Mouse (Mus musculus) CD4-positive, CD25-positive, alpha-beta regulatory T cell, adult 4 months (primary cell): ENCODE data around the gene Osgep. TPM values are rescaled to one million over a fixed set of nuclear protein-coding genes. Genes with fewer than 3 reads are reported as not detected.
A peak's percentile ranks its signal among the peaks of the same experiment; 100 is the strongest.
"Not testable (repeated sequence)": the region's sequence is repeated elsewhere in the genome, so short reads cannot be mapped to it uniquely, and the experiment has no call there.

Experiments
- ATAC-seq: one replicate; pipeline ENCODE4 v1.8.0; 2017
- polyA plus RNA-seq, 2 experiments: library from polyadenylated mRNA; unstranded; fragments of 100-300 nt; shearing (Covaris generic); gene quantifications; one replicate each; pipeline ENCODE4 v1.2.1; 2017

Osgep gene
- polyA plus RNA-seq, 2 experiments from 2014 or later = 85.3 to 100 TPM

DNA sequence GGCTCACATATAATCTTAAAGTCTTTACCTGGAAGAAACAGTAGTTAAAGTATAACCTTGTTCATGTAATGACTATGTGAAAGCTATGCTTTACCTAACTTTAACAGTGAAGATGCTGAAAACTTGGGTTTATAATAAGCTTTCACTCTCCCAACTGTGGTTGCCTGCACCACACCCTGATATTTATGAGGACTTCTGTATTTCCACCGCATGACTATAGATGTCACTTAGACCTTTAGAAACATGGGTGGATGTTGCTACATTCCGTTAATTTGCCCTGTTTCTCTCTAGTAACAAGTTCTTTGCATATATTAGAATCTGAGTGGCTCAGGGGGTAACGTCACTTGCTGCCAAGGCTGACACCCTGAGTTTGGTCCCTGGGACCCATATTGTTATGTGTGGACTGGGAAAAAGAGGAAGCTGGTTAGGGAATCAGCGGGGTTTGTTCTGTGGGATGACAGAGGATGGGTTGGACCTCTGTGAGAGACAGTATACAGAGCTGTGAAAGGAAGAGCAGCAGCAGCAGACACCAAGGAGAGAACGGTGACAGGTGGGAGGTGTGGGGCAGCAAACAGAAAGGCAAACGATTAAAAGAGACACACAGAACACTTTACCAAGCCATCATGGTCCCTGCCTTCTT, 49.0 kb downstream of the Osgep start:
- no peak for ATAC-seq

- ATAC-seq = no peak
These were observed 49.5 kb downstream of the Osgep start for GRCm38 (mm10) chr14:50875175-50875574.

DNA sequence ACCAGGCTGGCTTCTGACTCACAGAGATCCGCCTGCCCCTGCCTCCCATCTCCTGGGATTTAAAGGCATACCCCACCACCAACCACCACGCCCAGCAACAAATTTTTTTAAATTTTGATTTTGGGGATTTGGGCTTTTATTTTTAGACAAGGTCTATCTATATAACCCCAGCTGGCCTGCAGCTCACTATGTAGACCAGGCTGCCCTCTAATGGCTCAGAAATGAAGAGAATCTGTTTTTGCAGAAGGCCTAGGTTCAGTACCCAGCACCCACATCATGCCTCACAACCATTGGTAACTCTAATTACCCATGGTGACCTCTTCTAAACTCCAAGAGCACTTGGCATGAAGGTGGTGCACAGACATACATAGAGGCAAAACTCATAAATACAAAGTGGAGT, 53.4 kb downstream of the Osgep start:
- ATAC-seq = no peak

DNA sequence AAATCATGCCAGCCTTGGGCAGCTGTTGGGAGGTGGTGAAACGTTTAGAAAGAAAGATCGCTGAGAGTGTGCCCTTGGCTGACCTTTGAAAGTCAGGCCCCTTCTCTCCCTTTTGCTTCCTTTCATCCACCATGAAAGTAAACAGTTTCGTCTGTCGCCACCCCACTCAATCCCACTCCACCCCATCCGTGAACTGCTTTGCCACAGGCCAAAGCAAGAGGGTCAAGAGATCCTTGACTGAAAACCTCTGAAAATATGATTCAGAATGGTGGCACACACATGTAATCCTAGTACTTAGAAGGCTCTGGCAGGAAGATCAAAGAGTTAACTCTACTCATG, 53.9 kb downstream of the Osgep start:
- peak; percentile 5 for ATAC-seq

- ATAC-seq = peak; percentile 85
These were observed 54.5 kb downstream of the Osgep start, which contains the start of gene Tep1 for GRCm38 (mm10) chr14:50869889-50870804. Tep1 (minus strand) TSS chr14:50870560.

GRCm38 (mm10) chr14:50868656-50869055, 56.0 kb downstream of the Osgep start:
- ATAC-seq = no peak

DNA sequence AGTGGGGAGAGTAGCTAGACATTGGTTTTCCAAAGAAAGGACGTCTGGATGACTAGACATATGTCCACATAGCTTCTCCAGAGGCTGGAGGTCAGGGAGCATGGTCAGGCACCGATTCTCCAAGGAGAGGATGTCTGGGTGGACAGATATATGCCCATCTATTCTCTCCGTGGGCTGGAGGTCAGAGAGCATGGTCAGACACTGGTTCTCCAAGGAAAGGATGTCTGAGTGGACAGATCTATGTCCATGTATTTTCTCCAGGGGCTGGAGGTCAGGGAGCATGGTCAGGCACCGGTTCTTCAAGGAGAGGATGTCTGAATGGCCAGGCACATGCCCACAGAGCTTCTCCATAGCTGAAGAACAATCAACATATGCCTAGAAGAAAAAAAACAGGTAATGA, 56.5 kb downstream of the Osgep start:
- no peak for ATAC-seq

DNA sequence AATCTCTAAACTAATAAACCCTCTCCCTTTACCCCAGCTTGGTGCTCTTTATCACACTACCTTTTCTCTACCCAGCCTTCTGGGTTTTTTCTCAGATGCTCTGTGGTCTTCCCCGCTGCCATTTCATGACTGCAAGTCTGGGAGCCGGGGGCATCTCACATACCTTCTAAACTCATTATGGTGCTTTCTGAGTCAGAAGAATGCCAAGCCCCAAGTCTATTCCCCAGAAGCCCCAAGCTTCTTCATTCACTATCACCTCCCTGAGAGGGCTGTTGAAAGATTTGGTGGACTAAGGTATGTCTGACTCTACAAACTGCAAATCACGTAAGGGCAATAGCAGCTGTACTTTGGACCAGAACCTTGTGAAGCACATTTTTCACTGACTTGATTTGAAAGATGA, 57.7 kb downstream of the Osgep start:
- no peak for ATAC-seq

DNA sequence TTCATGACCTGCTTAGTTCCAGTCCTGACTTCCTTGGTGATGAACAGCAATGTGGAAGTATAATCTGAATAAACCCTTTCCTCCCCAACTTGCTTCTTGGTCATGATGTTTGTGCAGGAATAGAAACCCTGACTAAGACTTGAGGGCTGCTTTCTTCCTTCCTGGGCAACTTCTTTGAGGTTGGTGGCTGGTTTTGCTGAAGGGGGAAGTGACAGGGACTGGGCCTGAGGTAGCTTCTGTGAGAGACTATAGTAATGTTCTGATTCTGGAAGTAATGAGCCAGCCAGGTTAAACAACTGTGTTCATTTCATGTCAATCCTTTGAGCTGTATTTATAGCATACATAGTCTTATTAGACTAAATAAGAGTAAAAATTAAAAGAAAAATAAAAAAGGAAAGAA, 59.7 kb downstream of the Osgep start:
- ATAC-seq = not testable (repeated sequence)

- no peak for ATAC-seq
These were observed 62.1 kb downstream of the Osgep start for GRCm38 (mm10) chr14:50862641-50863040.

Other genes starting within 250 kb of the Osgep start
- not detected for gene Olfr747, start 231.7 kb downstream of the Osgep start, polyA plus RNA-seq
- gene Olfr748, start 217.5 kb downstream of the Osgep start, polyA plus RNA-seq = not detected
- gene Olfr749, start 179.8 kb downstream of the Osgep start, polyA plus RNA-seq = not detected
- 100 to 1,000 TPM; 119 to 155 TPM for gene Ttc5, start 139.4 kb downstream of the Osgep start, polyA plus RNA-seq
- gene Ccnb1ip1, start 117.2 kb downstream of the Osgep start, polyA plus RNA-seq = not detected
- 100 to 1,000 TPM; 116 to 117 TPM for gene Parp2, start 117.1 kb downstream of the Osgep start, polyA plus RNA-seq
- 10 to 100 TPM; 16.1 to 24.3 TPM for gene Tep1, start 54.3 kb downstream of the Osgep start, polyA plus RNA-seq
- gene Klhl33, start 27.4 kb downstream of the Osgep start, polyA plus RNA-seq = under 1 TPM in 1 of 2 experiments, not detected in 1; 0.15 TPM
- gene Apex1, start 75 bp upstream of the Osgep start, polyA plus RNA-seq = 100 to 1,000 TPM in 1 of 2 experiments, 10 to 100 TPM in 1; 74.0 to 103 TPM
- gene Pip4p1, start 6.0 kb upstream of the Osgep start, polyA plus RNA-seq = 1 to 10 TPM; 2.9 to 3.4 TPM
- gene Pnp, start 6.2 kb upstream of the Osgep start, polyA plus RNA-seq = 10 to 100 TPM; 61.1 to 62.9 TPM
- 1 to 10 TPM; 3.4 to 9.3 TPM for gene Gm49342, start 19.6 kb upstream of the Osgep start, polyA plus RNA-seq
- gene Pnp2, start 31.1 kb upstream of the Osgep start, polyA plus RNA-seq = 1 to 10 TPM; 1.1 to 1.2 TPM
- gene Rnase10, start 82.9 kb upstream of the Osgep start, polyA plus RNA-seq = not detected
- gene Rnase9, start 117.0 kb upstream of the Osgep start, polyA plus RNA-seq = not detected
- gene Rnase11, start 125.3 kb upstream of the Osgep start, polyA plus RNA-seq = not detected
- not detected for gene Rnase12, start 132.8 kb upstream of the Osgep start, polyA plus RNA-seq
- gene Olfr750, start 149.5 kb upstream of the Osgep start, polyA plus RNA-seq = not detected
- 10 to 100 TPM in 1 of 2 experiments, 1 to 10 TPM in 1; 9.8 to 16.6 TPM for gene Rnase4, start 166.2 kb upstream of the Osgep start, polyA plus RNA-seq
- 1 to 10 TPM; 4.0 to 5.0 TPM for gene Ang, start 166.3 kb upstream of the Osgep start, polyA plus RNA-seq
- gene Eddm3b, start 189.5 kb upstream of the Osgep start, polyA plus RNA-seq = not detected
- 1 to 10 TPM; 1.6 to 5.9 TPM for gene Rnase6, start 199.0 kb upstream of the Osgep start, polyA plus RNA-seq
- not detected for gene Rnase1, start 221.9 kb upstream of the Osgep start, polyA plus RNA-seq
- not detected for gene Rnase2b, start 237.4 kb upstream of the Osgep start, polyA plus RNA-seq